Mouse (Mus musculus) ES-E14 (cell line): Measurements from ENCODE around the gene Pgap3. TPM values are rescaled to one million over a fixed set of nuclear protein-coding genes. Genes with fewer than 3 reads are reported as not detected.

Source experiments
- DNase-seq: peaks from one replicate; pipeline ENCODE4 v3.0.0-alpha.2; 2013; ENCODE audit warnings: low read depth, low spot score
- H3K27ac ChIP-seq: 2 replicates; pipeline ENCODE4 v1.5.1; 2012; ENCODE audit warnings: low read depth, mild to moderate bottlenecking, low read length, moderate library complexity, mixed read lengths; ENCODE audit not compliant: poor library complexity, insufficient read depth, severe bottlenecking
- H3K36me3 ChIP-seq: 2 replicates; pipeline ENCODE4 v1.6.1; 2012; ENCODE audit warnings: mild to moderate bottlenecking, low read length, moderate library complexity, mixed read lengths; ENCODE audit not compliant: control insufficient read depth, poor library complexity, insufficient read depth, severe bottlenecking
- H3K4me1 ChIP-seq, 2 experiments: fragments of 150-350 bp in 1 of 2; sonication (generic) in 1 of 2; 2 replicates each; pipeline ENCODE4 v1.6.1; 2012; ENCODE audit warnings: low read length in 2 of 2, mild to moderate bottlenecking in 1 of 2, mixed read lengths in 1 of 2; ENCODE audit not compliant: control insufficient read depth in 2 of 2, insufficient read depth in 2 of 2, poor library complexity in 1 of 2
- H3K4me3 ChIP-seq, 2 experiments: fragments of 150-350 bp in 1 of 2; sonication (generic) in 1 of 2; 2 replicates each; pipeline ENCODE4 v1.5.1; 2012; ENCODE audit warnings: low read length in 2 of 2, low read depth in 1 of 2, mild to moderate bottlenecking in 1 of 2, mixed read lengths in 1 of 2; ENCODE audit not compliant: insufficient read depth in 1 of 2, poor library complexity in 1 of 2, severe bottlenecking in 1 of 2
- H3K9ac ChIP-seq: 2 replicates; pipeline ENCODE4 v1.6.1; 2012; ENCODE audit warnings: low read depth, mild to moderate bottlenecking, low read length, mixed read lengths; ENCODE audit not compliant: poor library complexity, insufficient read depth, severe bottlenecking
- H3K9me3 ChIP-seq: fragments of 150-350 bp; sonication (generic); 2 replicates; pipeline ENCODE4 v1.6.1; 2012; ENCODE audit warnings: low read depth, mild to moderate bottlenecking, low read length; ENCODE audit not compliant: control insufficient read depth, insufficient read depth
- CHD2 ChIP-seq: IDR thresholded peaks from 2 replicates; pipeline ENCODE4 v1.6.1; 2014; ENCODE audit warnings: mild to moderate bottlenecking, low read depth, low read length, inconsistent platforms
- HCFC1 ChIP-seq: IDR thresholded peaks from 2 replicates; pipeline ENCODE4 v1.6.1; 2012; ENCODE audit warnings: low read length, inconsistent platforms, borderline replicate concordance; ENCODE audit not compliant: insufficient read depth
- MAFK ChIP-seq: IDR thresholded peaks from 2 replicates; pipeline ENCODE4 v1.6.1; 2014; ENCODE audit warnings: mild to moderate bottlenecking, low read depth, low read length, inconsistent platforms; ENCODE audit not compliant: insufficient read depth
- ZC3H11A ChIP-seq: IDR thresholded peaks from 2 replicates; pipeline ENCODE4 v1.6.1; 2012; ENCODE audit warnings: low read depth, mild to moderate bottlenecking, inconsistent platforms, low read length, borderline replicate concordance
- ZNF384 ChIP-seq: IDR thresholded peaks from 2 replicates; pipeline ENCODE4 v1.6.1; 2012; ENCODE audit warnings: low read depth, low read length, inconsistent platforms
- in situ Hi-C, 2 experiments: fragments of 600-800 bp; cut with MboI; formaldehyde crosslinking; loops; one replicate each; pipeline ENCODE4 v1.15.1; 2025; ENCODE audit warnings: low sequenced_read_pairs in 2 of 2, inconsistent platforms in 1 of 2; ENCODE audit not compliant: unreplicated experiment in 2 of 2
- total RNA-seq: library from RNA; depleted of rRNA; stranded (reverse); fragments of 300-350 nt; gene quantifications from 2 replicates; pipeline ENCODE4 v1.2.3, GENCODE M21; 2012

Pgap3 gene
- total RNA-seq, 1 experiment = 7.4 TPM

GRCm38 (mm10) chr11:98409341-98409822, 9.1 kb upstream of the Pgap3 start:
- in situ Hi-C loops = no loop called here
- Histone ChIP-seq H3K4me3 (no peak overlapping the region), H3K9ac (no peak overlapping the region), H3K36me3 (no peaks in the 10 kb centered on the region), H3K4me1 (peaks cover 2 to 13% of the 10 kb centered on the region in 2 experiments; a peak in 1 of 4 replicates), H3K9me3 (no peaks in the 10 kb centered on the region), H3K27ac (no peak overlapping the region)
- TF ChIP-seq ZNF384 (peak; percentile 81), ZC3H11A (no peak), CHD2 (no peak), MAFK (no peak)
- DNase-seq = no peak

- Histone ChIP-seq H3K4me1 (peaks cover 2 to 13% of the 10 kb centered on the region in 2 experiments; a peak in 1 of 4 replicates), H3K36me3 (no peaks in the 10 kb centered on the region), H3K9ac (no peak overlapping the region), H3K4me3 (no peak overlapping the region; a peak in 1 of 4 replicates), H3K27ac (no peak overlapping the region), H3K9me3 (no peaks in the 10 kb centered on the region)
- TF ChIP-seq ZNF384 = no peak
- TF ChIP-seq ZC3H11A = no peak
- TF ChIP-seq CHD2 = no peak
- no peak for TF ChIP-seq HCFC1
- no peak for TF ChIP-seq MAFK
- in situ Hi-C loops = no loop called here
- DNase-seq = no peak
These were observed 8.6 kb upstream of the Pgap3 start for GRCm38 (mm10) chr11:98408872-98409271.

GRCm38 (mm10) chr11:98406621-98407020, 6.3 kb upstream of the Pgap3 start:
- Histone ChIP-seq H3K27ac (no peak overlapping the region), H3K9ac (no peak overlapping the region), H3K4me3 (no peak overlapping the region), H3K9me3 (no peaks in the 10 kb centered on the region), H3K36me3 (no peaks in the 10 kb centered on the region), H3K4me1 (peaks cover 0 to 10% of the 10 kb centered on the region in 2 experiments; a peak in 1 of 4 replicates)
- TF ChIP-seq CHD2 = no peak
- no peak for TF ChIP-seq ZNF384
- TF ChIP-seq HCFC1 = no peak
- TF ChIP-seq ZC3H11A = no peak
- TF ChIP-seq MAFK = no peak
- no peak for DNase-seq
- in situ Hi-C loops = no loop called here

GRCm38 (mm10) chr11:98400816-98401215, 526 bp upstream of the Pgap3 start:
- in situ Hi-C loops = no loop called here
- TF ChIP-seq ZC3H11A (no peak), HCFC1 (no peak), MAFK (no peak), CHD2 (no peak), ZNF384 (no peak)
- no peak for DNase-seq
- H3K9me3 ChIP-seq = no peaks in the 10 kb centered on the region
- peak overlapping the region; percentile 50; the same call in 1 of the 2 replicates for H3K9ac ChIP-seq
- H3K4me3 ChIP-seq = peak overlapping the region; percentile 76 to 87; a peak in 3 of 4 replicates
- no peaks in the 10 kb centered on the region for H3K36me3 ChIP-seq
- H3K4me1 ChIP-seq = peaks cover 0 to 5% of the 10 kb centered on the region in 2 experiments; a peak in 1 of 4 replicates
- no peak overlapping the region for H3K27ac ChIP-seq
